Mouse (Mus musculus) heart, embryonic 11.5 days (tissue): Measurements from ENCODE around the gene Osbpl11. TPM values are rescaled to one million over a fixed set of nuclear protein-coding genes. Genes with fewer than 3 reads are reported as not detected.
A peak's percentile ranks its signal among the peaks of the same experiment; 100 is the strongest.

Experiments
- ATAC-seq: fragments of 200-750 bp; cut with Nextera tagmentation; replicated peaks from 2 replicates; pipeline ENCODE4 v1.8.0; 2017; ENCODE audit warnings: moderate library complexity; ENCODE audit not compliant: insufficient number of reproducible peaks, low FRiP score, low TSS enrichment
- H3K27ac ChIP-seq: fragments of 300-500 bp; sonication (generic); 2 replicates; pipeline ENCODE4 v1.5.1; 2014; ENCODE audit warnings: mild to moderate bottlenecking, low read depth, low read length
- H3K27me3 ChIP-seq: fragments of 300-500 bp; sonication (generic); 2 replicates; pipeline ENCODE4 v1.6.1; 2014; ENCODE audit warnings: mild to moderate bottlenecking, low read length, mixed read lengths; ENCODE audit not compliant: control insufficient read depth, insufficient read depth
- H3K36me3 ChIP-seq: fragments of 300-500 bp; sonication (generic); 2 replicates; pipeline ENCODE4 v1.6.1; 2014; ENCODE audit warnings: mild to moderate bottlenecking, low read length, moderate library complexity, mixed read lengths; ENCODE audit not compliant: control insufficient read depth, insufficient read depth
- H3K4me1 ChIP-seq: fragments of 300-500 bp; sonication (generic); 2 replicates; pipeline ENCODE4 v1.6.1; 2014; ENCODE audit warnings: low read length; ENCODE audit not compliant: control insufficient read depth, insufficient read depth
- H3K4me2 ChIP-seq: fragments of 300-500 bp; sonication (generic); 2 replicates; pipeline ENCODE4 v1.6.1; 2014; ENCODE audit warnings: mild to moderate bottlenecking, moderate library complexity
- H3K4me3 ChIP-seq: fragments of 300-500 bp; sonication (generic); 2 replicates; pipeline ENCODE4 v1.5.1; 2014; ENCODE audit warnings: low read depth, low read length
- H3K9ac ChIP-seq: fragments of 300-500 bp; sonication (generic); 2 replicates; pipeline ENCODE4 v1.6.1; 2014; ENCODE audit warnings: mild to moderate bottlenecking, low read depth, low read length, moderate library complexity
- H3K9me3 ChIP-seq: fragments of 300-500 bp; sonication (generic); replicated peaks from 2 replicates; pipeline ENCODE4 v1.6.1; 2016; ENCODE audit warnings: low read length; ENCODE audit not compliant: control insufficient read depth
- WGBS: fragments of 180-500 bp; shearing (Covaris S2); extraction: QIAGEN DNeasy Blood & Tissue Kit; methylation state at CpG from one replicate; pipeline ENCODE4 v1.1.7; 2014; ENCODE audit not compliant: insufficient replicate concordance; 5-methylcytosine and 5-hydroxymethylcytosine counted together
- polyA plus RNA-seq: library from polyadenylated mRNA; unstranded; fragments of >200 nt; fragmentation: Nextera tagmentation; extraction: Ambion mirVana; gene quantifications from 2 replicates; pipeline ENCODE4 v1.2.1, GENCODE M21; 2014

Gene Osbpl11
- polyA plus RNA-seq, 1 experiment from 2014 or later, result 15.1 TPM

GRCm38 (mm10) chr16:33179911-33180310 is 5.0 kb upstream of the Osbpl11 start:
- Histone ChIP-seq H3K9ac (no peak overlapping the region), H3K9me3 (no peaks in the 10 kb centered on the region)
- WGBS, result 75% methylated on average over 3 of the region's 3 CpGs

DNA sequence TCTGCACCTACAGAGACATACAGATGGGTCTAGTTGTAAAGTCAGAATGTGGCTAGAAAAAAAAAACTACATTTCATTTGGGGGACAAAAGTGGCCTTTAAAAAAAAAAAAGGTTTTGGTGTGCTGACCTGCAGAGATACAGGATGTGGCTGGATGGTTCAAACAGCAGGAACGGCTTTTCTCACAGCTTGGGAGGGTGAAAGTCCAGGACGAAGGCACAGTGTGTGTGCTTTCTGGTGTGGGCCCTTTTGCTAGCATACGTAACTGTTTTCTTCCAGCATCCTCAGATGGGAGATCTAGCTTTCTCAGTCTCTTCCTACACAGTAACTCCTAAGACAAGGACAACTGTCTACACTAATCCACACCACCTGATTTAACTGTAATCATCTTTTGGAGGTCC is 4.1 kb upstream of the Osbpl11 start:
- no peak for ATAC-seq

More at GRCm38 (mm10) chr16:33179911-33180310, 5.0 kb upstream of the Osbpl11 start:
- no peak overlapping the region for H3K4me3 ChIP-seq
- no peak overlapping the region for H3K27ac ChIP-seq
- H3K27me3 ChIP-seq, result no peaks in the 10 kb centered on the region
- no peaks in the 10 kb centered on the region for H3K36me3 ChIP-seq
- ATAC-seq, result no peak
- peaks cover 2% of the 10 kb centered on the region; the same call in 1 of the 2 replicates for H3K4me1 ChIP-seq
- H3K4me2 ChIP-seq, result no peak overlapping the region

GRCm38 (mm10) chr16:33185261-33186046 is 583 bp downstream of the Osbpl11 start:
- Histone ChIP-seq H3K9ac (peak overlapping the region; percentile 86), H3K27ac (peak overlapping the region; percentile 69), H3K4me1 (peaks cover 6% of the 10 kb centered on the region), H3K4me3 (peak overlapping the region; percentile 84), H3K9me3 (no peaks in the 10 kb centered on the region), H3K36me3 (no peaks in the 10 kb centered on the region), H3K27me3 (no peaks in the 10 kb centered on the region), H3K4me2 (peak overlapping the region; percentile 80)
- WGBS, result under 1% methylated on average over 57 of the region's 59 CpGs
- peak; percentile 76 for ATAC-seq

More for the DNA sequence above, 4.1 kb upstream of the Osbpl11 start:
- no peak overlapping the region for H3K4me2 ChIP-seq
- no peaks in the 10 kb centered on the region for H3K9me3 ChIP-seq
- H3K4me1 ChIP-seq, result peaks cover 2% of the 10 kb centered on the region; the same call in 1 of the 2 replicates
- no peak overlapping the region for H3K9ac ChIP-seq
- 69% methylated on average over 3 of the region's 3 CpGs for WGBS
- H3K36me3 ChIP-seq, result no peaks in the 10 kb centered on the region
- no peaks in the 10 kb centered on the region for H3K27me3 ChIP-seq
- no peak overlapping the region for H3K4me3 ChIP-seq
- H3K27ac ChIP-seq, result no peak overlapping the region

DNA sequence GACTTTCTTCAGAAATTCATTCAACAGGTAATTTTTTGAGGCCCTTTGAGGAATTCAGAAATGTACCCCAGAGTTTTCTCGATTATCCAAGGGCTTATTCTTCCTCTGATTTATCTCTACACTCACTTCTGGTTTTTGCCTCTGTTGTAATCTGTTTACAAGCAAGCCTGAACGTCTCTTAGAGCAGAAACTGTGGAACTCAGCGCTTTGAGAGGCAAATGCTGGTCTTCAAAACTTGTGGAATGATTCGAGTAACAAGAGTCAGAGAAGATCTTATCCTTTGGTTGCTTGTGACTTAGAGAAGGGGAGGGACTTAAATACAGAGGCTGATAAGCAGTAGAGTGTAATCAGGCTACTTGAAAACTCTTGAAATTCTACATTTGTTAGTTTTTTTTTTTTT is 1.3 kb downstream of the Osbpl11 start:
- peak overlapping the region; percentile 84 for H3K4me3 ChIP-seq
- H3K4me1 ChIP-seq, result peaks cover 6% of the 10 kb centered on the region
- no peaks in the 10 kb centered on the region for H3K36me3 ChIP-seq
- H3K27ac ChIP-seq, result no peak overlapping the region
- no peaks in the 10 kb centered on the region for H3K27me3 ChIP-seq
- WGBS, result 18% methylated on average over 4 of the region's 4 CpGs
- H3K4me2 ChIP-seq, result peak overlapping the region; percentile 80
- peak overlapping the region; percentile 86 for H3K9ac ChIP-seq
- no peak for ATAC-seq
- no peaks in the 10 kb centered on the region for H3K9me3 ChIP-seq

DNA sequence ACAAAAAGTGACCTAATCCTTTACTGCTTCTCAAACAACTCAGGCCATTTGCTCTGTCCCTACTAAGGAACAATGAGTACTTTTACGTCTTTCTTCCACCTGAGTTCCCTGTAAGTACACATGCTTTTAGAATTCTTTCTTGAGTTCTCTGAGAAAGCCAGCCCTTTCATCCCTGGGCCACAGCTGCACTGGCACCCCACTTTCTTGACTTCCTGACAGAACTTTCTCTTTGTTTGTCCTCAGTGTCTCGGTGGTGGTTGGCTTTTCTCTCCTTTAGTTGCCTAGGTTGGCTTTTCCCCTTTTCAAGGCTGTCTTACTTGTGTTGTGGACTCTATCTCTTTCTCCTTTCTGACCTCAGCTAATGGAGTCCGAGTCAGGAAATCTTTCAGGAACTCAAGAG is 3.2 kb downstream of the Osbpl11 start:
- Histone ChIP-seq H3K4me2 (no peak overlapping the region), H3K36me3 (no peaks in the 10 kb centered on the region), H3K27ac (no peak overlapping the region), H3K4me1 (peaks cover 10% of the 10 kb centered on the region), H3K9ac (no peak overlapping the region), H3K9me3 (no peaks in the 10 kb centered on the region), H3K27me3 (no peaks in the 10 kb centered on the region), H3K4me3 (no peak overlapping the region)
- 66% methylated on average over 3 of the region's 3 CpGs for WGBS
- ATAC-seq, result no peak

- Histone ChIP-seq H3K4me1 (peaks cover 7% of the 10 kb centered on the region; the same call in 1 of the 2 replicates), H3K4me3 (no peak overlapping the region), H3K27me3 (no peaks in the 10 kb centered on the region), H3K9ac (no peak overlapping the region), H3K27ac (no peak overlapping the region), H3K4me2 (no peak overlapping the region), H3K36me3 (no peaks in the 10 kb centered on the region), H3K9me3 (no peaks in the 10 kb centered on the region)
- ATAC-seq, result no peak
- 82% methylated on average over 2 of the region's 2 CpGs for WGBS
These were observed 6.8 kb downstream of the Osbpl11 start for GRCm38 (mm10) chr16:33191671-33192091.

GRCm38 (mm10) chr16:33192280-33192679 is 7.4 kb downstream of the Osbpl11 start:
- Histone ChIP-seq H3K9ac (no peak overlapping the region), H3K27ac (no peak overlapping the region), H3K4me1 (peaks cover 4% of the 10 kb centered on the region; the same call in 1 of the 2 replicates), H3K27me3 (no peaks in the 10 kb centered on the region), H3K4me2 (no peak overlapping the region), H3K36me3 (no peaks in the 10 kb centered on the region), H3K9me3 (no peaks in the 10 kb centered on the region), H3K4me3 (no peak overlapping the region)
- WGBS, result 76% methylated on average over 2 of the region's 2 CpGs
- no peak for ATAC-seq

- ATAC-seq, result no peak
- 60% methylated on average over 2 of the region's 2 CpGs for WGBS
- H3K27ac ChIP-seq, result no peak overlapping the region
These were observed 8.8 kb downstream of the Osbpl11 start for GRCm38 (mm10) chr16:33193649-33194048.

More at GRCm38 (mm10) chr16:33193649-33194048, 8.8 kb downstream of the Osbpl11 start:
- H3K4me2 ChIP-seq, result no peak overlapping the region
- peaks cover 4% of the 10 kb centered on the region; the same call in 1 of the 2 replicates for H3K4me1 ChIP-seq
- no peak overlapping the region for H3K9ac ChIP-seq
- H3K9me3 ChIP-seq, result no peaks in the 10 kb centered on the region
- H3K36me3 ChIP-seq, result no peaks in the 10 kb centered on the region
- H3K27me3 ChIP-seq, result no peaks in the 10 kb centered on the region
- no peak overlapping the region for H3K4me3 ChIP-seq
